Mouse (Mus musculus): ENCODE measurements around the gene Ap1s3. TPM values are rescaled to one million over a fixed set of nuclear protein-coding genes. Genes with fewer than 3 reads are reported as not detected.
A peak's percentile ranks its signal among the peaks of the same experiment; 100 is the strongest.
"Not testable (repeated sequence)": the region's sequence is repeated elsewhere in the genome, so short reads cannot be mapped to it uniquely, and the experiment has no call there.

Ap1s3 gene
- polyA plus RNA-seq, 1 experiment = 3.0 TPM

- H3K27ac ChIP-seq (ENCODE audit: insufficient read depth, low read length) = no peak overlapping the region
- no peaks in the 10 kb centered on the region for H3K4me1 ChIP-seq (ENCODE audit: control insufficient read depth, insufficient read depth, low read length)
- TF ChIP-seq CTCF (IDR thresholded peaks at IDR 0.05; ENCODE audit: borderline replicate concordance, insufficient read depth, low read length) = no peak
- no peak for TF ChIP-seq POLR2A (IDR thresholded peaks at IDR 0.05; ENCODE audit: low read depth, low read length)
- no peak overlapping the region for H3K4me3 ChIP-seq (ENCODE audit: insufficient read depth, low read length)
These were observed 30.4 kb downstream of the Ap1s3 start for GRCm38 (mm10) chr1:79641355-79641754.

DNA sequence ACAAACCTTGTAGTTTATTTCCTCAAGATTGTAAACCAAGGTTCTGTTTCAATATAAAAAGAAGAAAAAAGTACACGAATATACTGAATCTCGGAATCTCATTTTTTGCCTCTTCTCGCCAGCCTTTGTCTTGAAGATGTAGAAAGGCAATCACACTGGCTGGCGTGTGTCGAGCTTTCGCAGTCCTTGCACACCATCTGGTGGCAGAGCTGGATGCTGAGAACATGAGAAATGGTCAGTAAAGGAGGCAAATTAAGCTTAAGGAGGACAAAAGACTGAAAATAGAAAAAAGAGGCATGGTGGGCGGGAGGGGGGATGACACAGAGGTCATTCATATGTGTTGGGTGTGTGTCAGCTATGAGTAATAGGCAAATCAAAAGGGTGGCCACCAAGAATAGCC lies 31.6 kb downstream of the Ap1s3 start:
- Histone ChIP-seq H3K4me3 (ENCODE audit: insufficient read depth, low read length) (no peak overlapping the region), H3K27ac (ENCODE audit: insufficient read depth, low read length) (no peak overlapping the region), H3K4me1 (ENCODE audit: control insufficient read depth, insufficient read depth, low read length) (no peaks in the 10 kb centered on the region)
- TF ChIP-seq POLR2A (IDR thresholded peaks at IDR 0.05; ENCODE audit: low read depth, low read length) (no peak), CTCF (IDR thresholded peaks at IDR 0.05; ENCODE audit: borderline replicate concordance, insufficient read depth, low read length) (peak; percentile 92)

- H3K4me3 ChIP-seq (ENCODE audit: insufficient read depth, low read length) = no peak overlapping the region
- TF ChIP-seq CTCF (IDR thresholded peaks at IDR 0.05; ENCODE audit: borderline replicate concordance, insufficient read depth, low read length) (no peak), POLR2A (IDR thresholded peaks at IDR 0.05; ENCODE audit: low read depth, low read length) (no peak)
- no peak overlapping the region for H3K27ac ChIP-seq (ENCODE audit: insufficient read depth, low read length)
- H3K4me1 ChIP-seq (ENCODE audit: control insufficient read depth, insufficient read depth, low read length) = no peaks in the 10 kb centered on the region
These were observed 32.1 kb downstream of the Ap1s3 start for GRCm38 (mm10) chr1:79639683-79640082.

GRCm38 (mm10) chr1:79639107-79639506 lies 32.7 kb downstream of the Ap1s3 start:
- TF ChIP-seq CTCF (IDR thresholded peaks at IDR 0.05; ENCODE audit: borderline replicate concordance, insufficient read depth, low read length) (no peak), POLR2A (IDR thresholded peaks at IDR 0.05; ENCODE audit: low read depth, low read length) (no peak)
- Histone ChIP-seq H3K4me1 (ENCODE audit: control insufficient read depth, insufficient read depth, low read length) (no peaks in the 10 kb centered on the region), H3K27ac (ENCODE audit: insufficient read depth, low read length) (no peak overlapping the region), H3K4me3 (ENCODE audit: insufficient read depth, low read length) (no peak overlapping the region)

- H3K27ac ChIP-seq (ENCODE audit: insufficient read depth, low read length) = no peak overlapping the region
- TF ChIP-seq CTCF (IDR thresholded peaks at IDR 0.05; ENCODE audit: borderline replicate concordance, insufficient read depth, low read length) (no peak), POLR2A (IDR thresholded peaks at IDR 0.05; ENCODE audit: low read depth, low read length) (no peak)
These were observed 34.0 kb downstream of the Ap1s3 start for GRCm38 (mm10) chr1:79637768-79638167.

DNA sequence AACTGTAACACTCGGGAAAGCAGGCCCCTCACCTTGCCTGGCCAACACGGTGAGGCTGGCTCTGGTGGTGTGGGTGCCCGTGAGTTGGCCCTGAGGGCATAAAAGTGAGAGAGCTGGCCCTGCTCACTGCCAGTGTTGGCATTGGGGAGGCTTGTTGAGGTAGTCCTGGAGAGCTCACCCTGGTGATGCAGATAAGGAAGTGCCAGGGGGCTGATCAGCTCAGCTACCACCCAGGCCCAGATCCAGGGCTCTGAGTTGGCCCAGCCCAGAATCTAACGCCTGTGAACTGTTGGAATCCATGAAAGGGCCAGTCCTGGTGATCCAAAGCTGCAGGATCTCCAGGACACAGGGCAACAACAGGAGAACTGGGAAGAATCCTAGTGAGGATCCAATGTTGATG lies 40.3 kb downstream of the Ap1s3 start:
- Histone ChIP-seq H3K4me1 (ENCODE audit: control insufficient read depth, insufficient read depth, low read length) (no peaks in the 10 kb centered on the region), H3K27ac (ENCODE audit: insufficient read depth, low read length) (no peak overlapping the region), H3K4me3 (ENCODE audit: insufficient read depth, low read length) (no peak overlapping the region)
- TF ChIP-seq CTCF (IDR thresholded peaks at IDR 0.05; ENCODE audit: borderline replicate concordance, insufficient read depth, low read length) (no peak), POLR2A (IDR thresholded peaks at IDR 0.05; ENCODE audit: low read depth, low read length) (no peak)

More at GRCm38 (mm10) chr1:79637768-79638167, 34.0 kb downstream of the Ap1s3 start:
- Histone ChIP-seq H3K4me1 (ENCODE audit: control insufficient read depth, insufficient read depth, low read length) (no peaks in the 10 kb centered on the region), H3K4me3 (ENCODE audit: insufficient read depth, low read length) (no peak overlapping the region)

DNA sequence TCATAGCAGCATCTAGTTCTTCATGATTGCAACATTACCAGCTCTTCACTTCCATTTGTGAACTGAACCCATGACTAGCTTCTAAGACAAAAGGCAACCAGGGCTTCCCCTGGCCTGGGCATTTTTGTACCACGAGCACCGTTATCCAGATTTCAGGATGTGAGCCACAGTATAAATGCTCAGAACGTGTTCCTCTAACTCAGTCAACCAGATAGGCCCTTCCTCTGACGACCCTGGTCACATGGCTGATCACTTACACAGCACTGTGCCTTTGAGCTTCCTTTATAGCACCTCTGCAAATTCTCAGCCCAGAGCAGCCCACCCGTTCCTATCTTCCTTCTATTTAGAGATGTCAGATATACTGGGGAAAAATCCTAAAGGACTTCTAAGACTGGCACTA lies 42.0 kb downstream of the Ap1s3 start:
- H3K4me3 ChIP-seq (ENCODE audit: insufficient read depth, low read length) = no peak overlapping the region
- TF ChIP-seq POLR2A (IDR thresholded peaks at IDR 0.05; ENCODE audit: low read depth, low read length) (no peak), CTCF (IDR thresholded peaks at IDR 0.05; ENCODE audit: borderline replicate concordance, insufficient read depth, low read length) (no peak)
- no peaks in the 10 kb centered on the region for H3K4me1 ChIP-seq (ENCODE audit: control insufficient read depth, insufficient read depth, low read length)
- H3K27ac ChIP-seq (ENCODE audit: insufficient read depth, low read length) = no peak overlapping the region

- TF ChIP-seq CTCF (IDR thresholded peaks at IDR 0.05; ENCODE audit: borderline replicate concordance, insufficient read depth, low read length) = peak; percentile 38; the same call in 1 of the 2 replicates
- no peak for TF ChIP-seq POLR2A (IDR thresholded peaks at IDR 0.05; ENCODE audit: low read depth, low read length)
- no peak overlapping the region for H3K27ac ChIP-seq (ENCODE audit: insufficient read depth, low read length)
- no peak overlapping the region for H3K4me3 ChIP-seq (ENCODE audit: insufficient read depth, low read length)
- H3K4me1 ChIP-seq (ENCODE audit: control insufficient read depth, insufficient read depth, low read length) = no peaks in the 10 kb centered on the region
These were observed 45.6 kb downstream of the Ap1s3 start for GRCm38 (mm10) chr1:79626140-79626539.

GRCm38 (mm10) chr1:79619434-79619833 lies 52.3 kb downstream of the Ap1s3 start:
- Histone ChIP-seq H3K4me3 (ENCODE audit: insufficient read depth, low read length) (no peak overlapping the region), H3K27ac (ENCODE audit: insufficient read depth, low read length) (no peak overlapping the region), H3K4me1 (ENCODE audit: control insufficient read depth, insufficient read depth, low read length) (no peaks in the 10 kb centered on the region)
- TF ChIP-seq POLR2A (IDR thresholded peaks at IDR 0.05; ENCODE audit: low read depth, low read length) (no peak), CTCF (IDR thresholded peaks at IDR 0.05; ENCODE audit: borderline replicate concordance, insufficient read depth, low read length) (no peak)

GRCm38 (mm10) chr1:79616492-79616891 lies 55.3 kb downstream of the Ap1s3 start:
- TF ChIP-seq CTCF (IDR thresholded peaks at IDR 0.05; ENCODE audit: borderline replicate concordance, insufficient read depth, low read length) = no peak
- TF ChIP-seq POLR2A (IDR thresholded peaks at IDR 0.05; ENCODE audit: low read depth, low read length) = no peak
- Histone ChIP-seq H3K4me1 (ENCODE audit: control insufficient read depth, insufficient read depth, low read length) (no peaks in the 10 kb centered on the region), H3K4me3 (ENCODE audit: insufficient read depth, low read length) (no peak overlapping the region), H3K27ac (ENCODE audit: insufficient read depth, low read length) (no peak overlapping the region)

DNA sequence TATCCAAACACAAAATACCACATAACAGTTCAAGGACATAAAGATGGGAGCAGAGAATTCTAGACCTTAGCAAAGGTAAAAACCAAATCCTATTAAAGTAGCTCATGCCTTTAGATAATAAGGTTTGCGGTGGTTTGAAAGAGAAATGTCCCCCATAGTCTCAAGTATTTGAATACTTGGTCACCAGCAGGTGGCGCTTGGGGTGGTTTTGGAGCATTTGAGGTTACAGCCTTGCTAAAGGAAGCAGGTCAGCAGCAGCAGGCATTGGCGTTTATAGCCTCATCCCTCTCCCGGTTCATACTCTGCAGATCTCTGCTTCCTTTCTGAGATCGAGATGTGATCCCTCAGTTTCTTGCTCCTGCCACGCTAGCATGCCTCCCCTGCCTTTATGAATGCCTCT lies 57.3 kb downstream of the Ap1s3 start:
- no peak overlapping the region for H3K27ac ChIP-seq (ENCODE audit: insufficient read depth, low read length)
- TF ChIP-seq POLR2A (IDR thresholded peaks at IDR 0.05; ENCODE audit: low read depth, low read length) = no peak
- TF ChIP-seq CTCF (IDR thresholded peaks at IDR 0.05; ENCODE audit: borderline replicate concordance, insufficient read depth, low read length) = no peak
- H3K4me3 ChIP-seq (ENCODE audit: insufficient read depth, low read length) = no peak overlapping the region
- no peaks in the 10 kb centered on the region for H3K4me1 ChIP-seq (ENCODE audit: control insufficient read depth, insufficient read depth, low read length)

- not testable (repeated sequence) for H3K4me3 ChIP-seq (ENCODE audit: insufficient read depth, low read length); H3K27ac ChIP-seq (ENCODE audit: insufficient read depth, low read length); H3K4me1 ChIP-seq (ENCODE audit: control insufficient read depth, insufficient read depth, low read length)
These were observed 60.5 kb downstream of the Ap1s3 start for GRCm38 (mm10) chr1:79611271-79611670.

DNA sequence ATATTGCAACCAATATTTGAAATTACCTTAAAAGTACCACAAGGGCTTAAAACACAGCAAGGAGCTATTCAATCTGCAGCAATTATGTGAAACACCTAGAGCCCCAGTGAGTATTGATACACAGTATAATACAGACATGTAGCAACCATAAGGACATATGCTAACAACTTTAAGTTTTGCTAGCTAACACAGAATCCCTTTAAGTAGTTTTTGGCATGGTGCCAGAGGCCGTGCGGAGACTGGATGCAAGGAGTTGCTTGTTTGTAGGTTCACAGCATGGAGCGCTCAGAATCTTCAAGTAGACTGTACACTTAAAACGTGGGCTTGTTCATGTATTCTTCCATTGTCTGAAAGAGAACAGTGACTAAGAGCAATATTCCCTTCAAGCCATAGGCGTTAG lies 62.9 kb downstream of the Ap1s3 start:
- not testable (repeated sequence) for H3K4me3 ChIP-seq (ENCODE audit: insufficient read depth, low read length); H3K4me1 ChIP-seq (ENCODE audit: control insufficient read depth, insufficient read depth, low read length); H3K27ac ChIP-seq (ENCODE audit: insufficient read depth, low read length)
